Mouse (Mus musculus) neural tube, embryonic 11.5 days (tissue): ENCODE measurements around the gene Tuba3b. TPM values are rescaled to one million over a fixed set of nuclear protein-coding genes. Genes with fewer than 3 reads are reported as not detected.
A peak's percentile ranks its signal among the peaks of the same experiment; 100 is the strongest.

Source experiments
- ATAC-seq: fragments of 200-750 bp; cut with Nextera tagmentation; 2 replicates; pipeline ENCODE4 v1.8.0; 2017; ENCODE audit warnings: moderate number of reproducible peaks, mild to moderate bottlenecking, moderate TSS enrichment, moderate library complexity; ENCODE audit not compliant: insufficient read depth, low FRiP score, low TSS enrichment
- DNase-seq: peaks from one replicate; pipeline ENCODE4 v3.0.0-alpha.2; 2015; ENCODE audit warnings: low spot score
- H3K27ac ChIP-seq: fragments of 300-500 bp; sonication (generic); 2 replicates; pipeline ENCODE4 v1.5.1; 2014; ENCODE audit warnings: low read depth, mild to moderate bottlenecking, low read length
- H3K27me3 ChIP-seq: fragments of 300-500 bp; sonication (generic); 2 replicates; pipeline ENCODE4 v1.6.1; 2014; ENCODE audit warnings: mild to moderate bottlenecking, low read length, mixed read lengths; ENCODE audit not compliant: control insufficient read depth, insufficient read depth
- H3K36me3 ChIP-seq: fragments of 300-500 bp; sonication (generic); 2 replicates; pipeline ENCODE4 v1.6.1; 2014; ENCODE audit warnings: mild to moderate bottlenecking, low read length, moderate library complexity, mixed read lengths; ENCODE audit not compliant: control insufficient read depth, insufficient read depth
- H3K4me1 ChIP-seq: fragments of 300-500 bp; sonication (generic); 2 replicates; pipeline ENCODE4 v1.6.1; 2014; ENCODE audit warnings: low read length, mixed read lengths; ENCODE audit not compliant: control insufficient read depth, insufficient read depth
- H3K4me2 ChIP-seq: fragments of 300-500 bp; sonication (generic); 2 replicates; pipeline ENCODE4 v1.6.1; 2014; ENCODE audit warnings: low read depth, mild to moderate bottlenecking, moderate library complexity
- H3K4me3 ChIP-seq: fragments of 300-500 bp; sonication (generic); 2 replicates; pipeline ENCODE4 v1.5.1; 2014; ENCODE audit warnings: low read depth, low read length
- H3K9ac ChIP-seq: fragments of 300-500 bp; sonication (generic); 2 replicates; pipeline ENCODE4 v1.6.1; 2014; ENCODE audit warnings: mild to moderate bottlenecking, low read length
- H3K9me3 ChIP-seq: fragments of 300-500 bp; sonication (generic); 2 replicates; pipeline ENCODE4 v1.6.1; 2016; ENCODE audit warnings: low read length; ENCODE audit not compliant: control insufficient read depth
- WGBS: fragments of 180-500 bp; shearing (Covaris S2); extraction: QIAGEN DNeasy Blood & Tissue Kit; methylation state at CpG from one replicate; pipeline ENCODE4 v1.1.7; 2014; 5-methylcytosine and 5-hydroxymethylcytosine counted together
- polyA plus RNA-seq: library from polyadenylated mRNA; unstranded; fragments of >200 nt; fragmentation: Nextera tagmentation; extraction: Ambion mirVana; gene quantifications from 2 replicates; pipeline ENCODE4 v1.2.1, GENCODE M21; 2014

Tuba3b gene
- polyA plus RNA-seq: not detected in 2 replicates

DNA sequence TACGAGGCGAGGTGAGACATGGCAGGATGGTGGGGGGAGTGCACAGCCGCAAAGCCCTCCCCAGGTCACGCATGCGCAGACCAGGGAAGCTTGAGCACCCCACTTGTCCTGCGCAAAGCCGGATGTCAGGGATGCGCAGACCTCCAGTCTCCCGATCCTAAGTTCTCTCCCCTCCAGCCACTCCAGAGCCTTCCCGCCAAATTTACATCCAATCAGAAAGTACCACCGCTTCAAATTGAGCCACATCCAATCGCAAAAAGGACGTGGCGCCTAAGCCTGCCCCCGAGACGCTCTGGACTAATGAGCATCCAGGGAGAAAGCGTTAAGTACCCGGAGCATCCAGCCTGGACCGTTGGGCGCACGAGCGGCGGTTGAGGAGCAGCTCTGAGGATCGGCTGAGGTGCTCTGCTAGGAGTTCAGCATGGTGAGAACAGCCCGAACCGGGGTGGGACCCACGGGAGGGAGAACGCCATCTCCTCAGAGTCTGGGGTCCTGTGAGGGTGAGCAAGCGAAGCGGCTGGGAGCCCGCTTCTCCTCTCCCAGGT, at the start of gene Tuba3b:
TSS of gene Tuba3b (plus strand) at position 92 of the 545 bp plus-strand sequence.
- 96% methylated on average over 31 of the region's 31 CpGs for WGBS
- no peak within 1 kb of the TSS for H3K4me3 ChIP-seq
- no peaks in the 10 kb centered on the region for H3K36me3 ChIP-seq
- H3K4me2 ChIP-seq: no peak within 1 kb of the TSS
- no peak for ATAC-seq
- no peak within 1 kb of the TSS for H3K27ac ChIP-seq
- H3K4me1 ChIP-seq: no peaks in the 10 kb centered on the region
- no peak for DNase-seq
- H3K27me3 ChIP-seq: no peaks in the 10 kb centered on the region
- H3K9me3 ChIP-seq: no peaks in the 10 kb centered on the region
- H3K9ac ChIP-seq: no peak within 1 kb of the TSS

- WGBS: 79% methylated on average over 8 of the region's 8 CpGs
- no peaks in the 10 kb centered on the region for H3K9me3 ChIP-seq
- no peak overlapping the region for H3K4me2 ChIP-seq
- H3K9ac ChIP-seq: no peak overlapping the region
- no peaks in the 10 kb centered on the region for H3K27me3 ChIP-seq
- H3K4me3 ChIP-seq: no peak overlapping the region
- no peak overlapping the region for H3K27ac ChIP-seq
- no peaks in the 10 kb centered on the region for H3K36me3 ChIP-seq
- H3K4me1 ChIP-seq: no peaks in the 10 kb centered on the region
- no peak for ATAC-seq
- DNase-seq: no peak
Observed at GRCm38 (mm10) chr6:145567296-145567695, 48.3 kb upstream of the Tuba3b start.

DNA sequence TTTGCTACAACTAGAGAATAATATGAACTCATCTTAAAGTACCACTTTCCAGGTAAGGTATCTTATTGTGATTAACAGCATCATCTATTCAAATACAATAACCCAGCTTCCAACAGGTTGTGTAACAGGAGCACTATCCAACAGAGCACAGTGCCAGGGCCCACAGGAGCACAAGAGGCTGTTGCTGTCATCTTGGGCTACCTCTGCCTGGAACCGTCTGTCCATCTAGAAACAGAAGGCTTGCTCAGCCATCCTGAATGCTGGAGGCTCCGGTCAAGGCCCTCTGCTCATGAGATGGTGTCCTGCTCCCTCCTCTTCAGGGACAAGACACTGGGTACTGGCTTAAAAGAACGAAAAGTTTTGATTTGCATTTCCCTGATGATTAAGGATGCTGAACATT, 47.7 kb upstream of the Tuba3b start:
- H3K4me3 ChIP-seq: no peak overlapping the region
- H3K9ac ChIP-seq: no peak overlapping the region
- no peak for ATAC-seq
- no peaks in the 10 kb centered on the region for H3K4me1 ChIP-seq
- 86% methylated on average over 3 of the region's 3 CpGs for WGBS
- no peak overlapping the region for H3K4me2 ChIP-seq
- DNase-seq: no peak
- H3K9me3 ChIP-seq: no peaks in the 10 kb centered on the region
- no peaks in the 10 kb centered on the region for H3K27me3 ChIP-seq
- H3K27ac ChIP-seq: no peak overlapping the region
- no peaks in the 10 kb centered on the region for H3K36me3 ChIP-seq

DNA sequence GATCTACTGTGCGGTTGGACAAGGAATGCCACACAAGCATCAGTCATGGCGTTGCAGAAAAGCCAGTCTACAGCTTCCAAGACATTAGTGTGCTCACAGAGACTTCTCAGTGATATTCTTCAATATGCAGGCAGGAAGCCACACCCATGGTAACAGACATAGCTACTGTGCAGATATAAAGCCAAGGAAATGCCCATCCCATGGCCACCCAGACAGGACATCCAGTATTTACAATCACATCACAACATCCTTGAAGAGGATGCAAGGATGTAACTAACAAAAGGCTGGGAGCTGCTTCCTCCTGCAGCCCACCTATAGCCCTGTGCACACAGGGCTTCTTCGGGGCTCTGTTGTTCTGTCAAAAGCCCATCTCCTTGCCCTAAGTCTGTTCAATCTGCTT, 46.9 kb upstream of the Tuba3b start:
- no peaks in the 10 kb centered on the region for H3K9me3 ChIP-seq
- H3K27me3 ChIP-seq: no peaks in the 10 kb centered on the region
- DNase-seq (no peak), ATAC-seq (no peak)
- WGBS: 88% methylated on average over 3 of the region's 3 CpGs
- no peak overlapping the region for H3K9ac ChIP-seq
- no peak overlapping the region for H3K4me3 ChIP-seq
- H3K36me3 ChIP-seq: no peaks in the 10 kb centered on the region
- H3K4me2 ChIP-seq: no peak overlapping the region
- no peak overlapping the region for H3K27ac ChIP-seq
- no peaks in the 10 kb centered on the region for H3K4me1 ChIP-seq

GRCm38 (mm10) chr6:145573250-145574013, 42.1 kb upstream of the Tuba3b start:
- Histone ChIP-seq H3K36me3 (no peaks in the 10 kb centered on the region), H3K27ac (no peak overlapping the region), H3K9me3 (no peaks in the 10 kb centered on the region), H3K27me3 (no peaks in the 10 kb centered on the region), H3K4me3 (no peak overlapping the region), H3K9ac (no peak overlapping the region), H3K4me2 (no peak overlapping the region), H3K4me1 (no peaks in the 10 kb centered on the region)
- no peak for ATAC-seq
- DNase-seq: no peak
- 94% methylated on average over 6 of the region's 6 CpGs for WGBS

GRCm38 (mm10) chr6:145576762-145577161, 38.8 kb upstream of the Tuba3b start:
- H3K4me2 ChIP-seq: no peak overlapping the region
- peaks cover 3% of the 10 kb centered on the region for H3K4me1 ChIP-seq
- no peak for ATAC-seq
- H3K27ac ChIP-seq: no peak overlapping the region
- WGBS: 87% methylated on average over 4 of the region's 4 CpGs
- no peaks in the 10 kb centered on the region for H3K9me3 ChIP-seq
- H3K36me3 ChIP-seq: no peaks in the 10 kb centered on the region
- no peak overlapping the region for H3K9ac ChIP-seq
- no peaks in the 10 kb centered on the region for H3K27me3 ChIP-seq
- no peak overlapping the region for H3K4me3 ChIP-seq
- DNase-seq: no peak

GRCm38 (mm10) chr6:145578457-145579185, 36.9 kb upstream of the Tuba3b start:
- Histone ChIP-seq H3K9me3 (no peaks in the 10 kb centered on the region), H3K36me3 (no peaks in the 10 kb centered on the region), H3K9ac (no peak overlapping the region), H3K27ac (no peak overlapping the region), H3K4me2 (no peak overlapping the region), H3K4me3 (no peak overlapping the region), H3K27me3 (no peaks in the 10 kb centered on the region), H3K4me1 (peaks cover 3% of the 10 kb centered on the region)
- ATAC-seq (no peak), DNase-seq (peak; percentile 31)
- 46% methylated on average over 10 of the region's 10 CpGs for WGBS

- Histone ChIP-seq H3K27ac (no peak overlapping the region), H3K27me3 (no peaks in the 10 kb centered on the region), H3K4me2 (no peak overlapping the region), H3K9ac (no peak overlapping the region), H3K36me3 (no peaks in the 10 kb centered on the region), H3K4me3 (no peak overlapping the region), H3K9me3 (no peaks in the 10 kb centered on the region), H3K4me1 (peaks cover 3% of the 10 kb centered on the region)
- ATAC-seq: no peak
- DNase-seq: no peak
- 72% methylated on average over 3 of the region's 3 CpGs for WGBS
Observed at GRCm38 (mm10) chr6:145579761-145580160, 35.8 kb upstream of the Tuba3b start.
